Mouse (Mus musculus): Measurements from ENCODE around the gene Adam15.

The Adam15 gene

DNA sequence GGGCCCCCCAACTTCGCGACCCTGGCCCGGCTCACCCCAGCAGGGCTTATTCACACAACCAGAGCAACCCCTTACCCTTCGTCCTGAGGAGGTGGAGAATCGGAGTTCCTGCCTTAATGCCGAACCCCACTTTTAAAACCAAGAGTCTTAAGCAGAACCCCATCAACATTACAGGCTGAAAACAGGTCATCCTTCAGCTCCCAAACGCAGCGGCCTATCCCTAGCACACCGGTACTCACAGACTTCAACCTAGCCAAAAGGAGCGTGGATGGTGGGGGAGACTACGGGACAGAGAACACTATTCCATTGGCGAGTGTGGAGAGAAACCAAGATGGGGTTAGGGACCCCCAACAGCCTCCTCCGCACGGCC lies 27.7 kb downstream of the Adam15 start:
- no peak for DNase-seq (ENCODE audit: low spot score)

DNA sequence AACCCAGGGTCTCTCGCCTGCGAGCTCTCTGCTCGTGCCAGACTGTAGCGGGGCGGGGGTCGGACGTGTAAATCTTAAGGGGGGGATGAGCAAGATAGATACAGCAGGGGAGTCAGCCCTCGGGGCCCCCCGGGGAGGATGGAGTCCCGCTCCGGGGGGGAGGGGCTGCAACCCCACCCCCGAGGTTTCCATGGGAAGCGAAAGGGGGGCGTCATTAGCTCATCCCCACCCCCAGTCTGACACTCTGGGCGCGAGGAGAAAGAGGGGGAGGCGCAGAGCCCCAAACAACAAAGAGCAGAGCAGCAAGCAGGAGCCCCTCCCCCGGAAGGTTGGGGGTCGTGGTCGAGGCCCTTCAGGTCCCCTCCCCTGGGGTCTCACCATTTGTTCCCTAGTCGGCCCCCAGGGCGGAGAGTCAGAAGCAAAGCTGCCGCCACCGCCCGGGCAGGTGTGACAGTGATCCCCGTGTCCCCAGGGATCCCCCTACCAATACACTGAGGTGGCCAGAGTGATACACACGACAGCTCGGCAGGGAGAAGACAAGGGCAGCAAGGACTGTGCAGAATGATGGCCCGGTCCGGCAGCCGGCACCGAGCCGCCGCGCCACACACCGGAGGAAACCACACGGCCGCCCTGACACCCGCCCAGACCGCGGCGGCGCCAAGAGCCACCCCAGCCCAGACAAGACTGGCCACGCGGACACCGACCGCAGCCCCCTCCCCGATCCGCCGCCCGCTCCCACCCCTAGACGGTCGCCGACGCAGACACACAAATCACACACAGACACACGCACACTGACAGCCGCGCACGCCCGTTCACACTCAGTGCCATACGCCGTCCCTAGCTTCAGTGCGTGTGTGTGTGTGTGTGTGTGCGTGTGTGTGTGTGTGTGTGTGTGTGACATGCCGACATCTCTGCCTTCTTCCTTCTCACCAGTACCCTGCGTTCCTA lies 28.3 kb downstream of the Adam15 start:
- DNase-seq (ENCODE audit: low spot score): peak; percentile 52

DNA sequence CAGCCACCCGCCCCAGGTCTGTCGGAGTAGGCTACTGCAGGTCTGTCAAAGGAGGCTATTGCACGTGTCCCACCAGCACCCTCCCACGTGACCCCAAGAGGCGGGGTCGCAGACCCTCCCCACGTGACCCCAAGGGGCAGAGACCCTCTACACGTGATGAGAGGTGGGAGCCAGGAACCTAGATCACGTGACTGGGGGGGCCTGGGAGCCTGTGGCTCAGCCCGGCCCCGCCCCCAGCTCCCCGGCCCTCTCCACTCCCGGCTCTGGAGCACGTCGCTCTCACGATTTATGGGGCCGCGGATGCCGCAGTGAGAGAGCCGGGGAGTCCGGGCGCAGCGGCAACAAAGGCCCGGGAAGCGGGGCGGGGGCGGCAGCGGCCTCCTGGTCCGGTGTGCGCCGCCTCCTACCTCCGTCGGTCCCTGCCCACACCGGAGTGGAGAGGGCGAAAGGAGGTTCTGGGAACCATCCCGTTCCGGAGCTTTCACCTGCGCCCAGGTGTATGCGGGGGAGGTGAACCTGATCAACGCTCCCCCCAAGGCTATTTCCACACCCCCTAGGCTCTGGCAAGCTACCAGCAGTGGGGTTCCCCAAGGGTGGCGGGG lies 29.1 kb downstream of the Adam15 start:
- no peak for DNase-seq (ENCODE audit: low spot score)

DNA sequence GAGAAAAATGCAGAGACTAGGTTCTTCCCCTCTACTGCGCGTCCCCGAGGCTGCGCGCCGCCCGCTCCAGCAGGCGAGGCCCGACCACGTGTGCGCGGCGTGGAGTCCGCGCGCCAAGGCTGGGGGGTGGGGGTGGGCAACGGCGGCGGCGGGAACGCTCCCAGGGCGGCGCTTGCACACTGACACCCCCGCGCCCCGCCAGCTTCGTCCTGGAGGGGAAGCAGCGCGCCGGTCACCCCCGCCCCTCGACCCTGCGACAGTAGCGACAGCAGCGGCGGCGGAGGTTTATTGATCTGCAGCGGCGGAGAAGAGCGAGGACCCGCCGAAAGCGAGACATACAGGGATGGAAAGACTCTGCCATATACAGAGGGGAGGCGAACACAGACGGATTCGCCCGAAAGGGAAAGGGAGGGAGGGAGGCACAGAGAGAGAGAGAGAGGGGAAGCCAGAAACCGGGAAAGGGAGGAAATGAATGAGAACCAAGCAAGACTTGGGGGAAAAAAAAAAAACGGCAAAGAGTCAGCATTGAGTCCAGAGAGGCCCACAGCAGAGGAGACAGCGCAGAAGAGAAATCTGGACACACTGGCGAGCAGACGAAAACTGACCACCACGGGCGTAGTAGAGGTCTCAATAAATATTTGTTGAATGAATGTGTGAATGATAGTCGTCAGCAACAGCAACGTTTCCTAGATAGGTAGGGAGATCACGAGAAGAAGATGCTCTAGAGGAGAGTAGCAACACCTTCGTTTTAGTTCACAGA lies 30.0 kb downstream of the Adam15 start:
- DNase-seq (ENCODE audit: low spot score): no peak

DNA sequence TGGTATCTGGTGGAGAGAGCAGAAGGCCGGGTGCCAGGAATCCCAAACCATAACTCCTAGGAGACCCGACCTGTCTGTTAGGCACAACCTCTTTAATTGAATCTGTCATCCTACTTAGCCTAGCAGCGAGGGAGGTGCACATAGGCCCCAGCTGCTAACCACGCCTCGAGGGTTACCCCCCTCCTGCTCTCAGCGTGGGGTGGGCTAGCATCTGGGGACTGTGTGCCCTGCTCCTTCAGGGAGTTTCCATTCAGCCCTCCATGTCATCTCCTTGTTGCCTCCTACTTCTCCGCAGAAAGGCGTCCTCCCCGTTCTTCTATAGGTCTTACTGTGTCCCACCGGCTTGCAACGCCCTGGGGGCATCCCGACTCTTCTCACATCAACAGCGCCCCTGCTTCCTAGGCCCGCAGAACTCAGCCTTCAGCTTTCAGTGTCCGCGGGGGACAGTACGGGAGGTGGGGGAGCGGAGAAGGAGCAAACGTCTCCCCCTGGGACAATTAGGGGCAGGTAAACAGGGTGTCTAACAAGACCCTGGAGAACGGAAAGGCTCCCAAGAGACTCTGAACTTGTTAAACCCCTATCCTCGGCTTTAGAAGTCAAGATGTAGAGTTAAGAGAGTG lies 30.7 kb downstream of the Adam15 start:
- DNase-seq (ENCODE audit: low spot score): no peak

DNA sequence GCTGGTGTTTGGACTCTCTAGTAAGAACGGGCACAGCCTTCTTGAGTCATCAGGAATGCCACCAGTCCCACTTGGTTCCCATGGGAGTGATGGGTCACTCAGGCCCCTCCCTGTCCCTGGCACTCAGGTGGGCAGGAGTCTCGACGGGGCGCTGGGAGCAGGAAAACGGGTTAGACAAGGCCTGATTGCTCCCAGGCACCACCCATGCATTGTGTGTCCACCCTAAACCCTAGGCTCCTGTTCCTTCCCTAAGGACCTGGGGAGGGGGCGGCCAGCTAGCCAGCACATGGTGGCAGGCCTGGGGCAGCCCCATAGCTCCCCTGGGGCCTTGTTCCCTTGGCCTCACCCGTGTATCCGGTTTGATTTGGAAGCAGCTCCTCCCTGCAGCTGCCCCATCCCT lies 31.5 kb downstream of the Adam15 start:
- no peak for DNase-seq (ENCODE audit: low spot score)

DNA sequence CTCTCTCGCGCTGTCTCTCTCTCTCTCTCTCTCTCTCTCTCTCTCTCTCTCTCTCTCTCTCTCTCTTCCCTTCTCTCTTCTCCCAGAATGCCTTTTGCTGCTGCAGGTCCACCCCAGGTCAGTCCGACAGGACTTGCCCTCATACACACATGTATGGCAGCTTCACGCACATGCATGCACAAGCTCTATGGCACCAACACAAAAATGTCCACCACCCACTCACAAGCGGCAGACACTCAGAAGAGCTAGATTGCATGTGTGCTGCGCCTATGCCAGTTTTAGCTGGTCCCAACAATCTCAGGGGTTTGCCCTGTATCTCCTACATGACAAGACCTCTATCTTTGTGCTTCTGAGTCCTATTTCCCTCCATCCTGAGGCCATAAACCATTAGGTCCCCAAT lies 32.5 kb downstream of the Adam15 start:
- DNase-seq (ENCODE audit: low spot score): no peak

DNA sequence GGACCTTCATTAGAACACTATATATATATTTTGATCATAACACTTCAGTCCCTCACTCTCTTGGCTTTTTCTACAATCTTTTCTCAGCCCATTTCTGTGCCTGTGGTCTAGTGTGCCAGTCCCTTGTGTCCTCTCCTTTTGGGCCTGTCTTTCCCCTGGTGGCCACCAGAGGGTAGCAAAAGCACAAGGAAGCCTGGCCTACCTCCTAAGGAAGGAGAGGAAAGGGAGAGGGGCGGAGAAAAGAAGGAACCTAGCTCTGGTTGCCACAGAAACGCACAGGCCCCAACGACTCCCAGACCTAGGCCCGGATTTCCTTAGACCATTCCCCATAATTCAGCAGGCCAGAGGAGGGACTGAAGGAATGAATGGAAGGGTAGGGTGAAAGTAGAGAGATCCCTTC lies 33.0 kb downstream of the Adam15 start:
- peak; percentile 91 for DNase-seq (ENCODE audit: low spot score)

DNA sequence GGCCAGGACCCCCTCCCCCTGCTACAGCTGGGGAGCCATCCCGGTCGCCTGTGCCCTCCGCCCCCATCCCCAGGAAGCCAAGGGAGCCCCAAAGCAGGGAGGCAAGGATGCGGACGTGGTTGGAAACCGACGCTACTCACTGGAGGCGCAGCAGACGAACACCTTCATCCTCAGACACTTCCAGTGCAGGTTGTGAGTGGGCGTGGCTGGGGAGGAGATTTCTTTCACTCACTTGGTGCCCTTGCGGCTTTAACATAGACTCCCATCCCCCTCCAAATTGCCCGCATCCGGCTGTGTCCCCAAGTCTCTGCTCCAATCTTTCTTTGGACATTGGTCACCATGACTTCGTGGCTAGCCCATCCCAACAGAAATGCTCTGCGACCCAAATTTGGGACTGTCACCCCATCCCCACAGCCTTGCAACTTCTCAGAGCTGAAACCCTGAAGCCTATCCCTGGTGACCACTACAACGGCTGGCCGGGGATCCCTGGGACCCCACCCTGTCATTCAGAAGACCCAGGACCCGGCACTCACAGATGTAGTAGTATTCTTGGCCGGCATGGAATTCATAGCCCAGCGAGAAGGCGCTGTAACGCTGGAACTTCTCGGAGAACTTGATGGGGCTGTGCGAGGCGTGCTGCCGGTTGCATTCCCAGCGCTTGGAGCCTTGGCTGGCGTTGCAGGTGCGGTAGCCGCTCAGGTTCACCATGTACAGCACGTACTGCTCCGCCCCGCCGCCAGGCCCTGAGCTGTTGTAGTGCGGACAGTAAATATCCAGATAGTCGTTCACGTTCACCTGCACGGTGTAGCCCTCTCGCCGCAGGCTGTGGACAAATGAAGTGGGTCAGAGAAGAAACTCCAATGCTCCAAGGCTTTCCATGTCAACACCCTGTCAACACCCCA lies 33.6 kb downstream of the Adam15 start:
- DNase-seq (ENCODE audit: low spot score): no peak

DNA sequence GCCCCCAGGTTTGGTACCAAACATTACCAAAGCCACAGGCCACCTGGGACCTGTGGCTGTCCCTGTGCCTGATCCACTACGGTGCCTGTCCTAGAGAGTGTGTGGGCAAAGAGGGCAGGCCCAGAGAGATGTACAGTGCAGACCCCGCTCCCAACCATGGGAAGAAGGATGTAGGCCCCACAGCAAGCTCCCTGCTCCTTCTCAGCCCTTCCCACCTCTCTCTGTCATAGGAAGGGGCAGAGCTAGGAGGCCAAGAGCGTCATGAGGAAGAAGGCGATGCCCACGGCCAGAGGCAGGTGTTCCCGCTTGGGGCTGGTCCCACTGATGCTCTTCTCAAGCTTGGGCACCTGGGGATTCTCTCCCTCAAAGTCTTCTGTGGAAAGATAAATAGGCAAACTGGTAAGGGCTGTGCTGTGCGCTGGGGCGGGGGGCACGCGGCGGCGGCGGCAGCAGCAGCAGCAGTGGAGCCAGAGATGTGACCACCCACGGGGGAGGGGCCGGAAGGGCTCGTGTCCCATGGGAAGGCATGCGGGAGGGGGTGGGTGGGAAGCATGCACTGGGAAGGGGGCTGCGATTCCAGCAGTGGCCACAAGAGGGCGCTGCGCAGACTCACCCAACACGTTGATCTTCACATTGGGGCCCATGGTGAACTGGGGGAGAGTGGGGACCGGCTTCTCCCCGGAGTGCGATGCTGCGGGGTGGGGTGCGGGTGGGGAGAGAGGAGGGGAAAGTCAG lies 34.4 kb downstream of the Adam15 start:
- peak; percentile 86 for DNase-seq (ENCODE audit: low spot score)

DNA sequence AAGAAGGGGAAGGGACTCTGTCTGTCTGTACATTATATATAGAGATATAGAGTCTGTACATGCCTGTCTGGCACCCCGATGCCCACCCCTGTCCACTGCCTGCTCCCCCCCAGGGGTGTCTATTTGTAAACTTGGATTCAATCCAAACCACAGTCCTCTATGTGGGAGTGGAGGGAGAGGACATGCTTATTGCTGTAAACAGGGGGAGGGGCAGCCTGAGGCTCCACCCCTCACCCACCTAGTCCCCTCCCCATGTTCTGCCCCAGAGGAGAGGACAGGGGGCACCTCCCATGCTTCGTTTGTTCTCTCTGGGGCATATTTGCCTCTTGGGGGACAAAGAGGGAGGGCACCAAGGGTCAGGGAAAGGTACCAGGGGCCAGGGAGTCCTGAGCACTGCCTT lies 35.0 kb downstream of the Adam15 start:
- DNase-seq (ENCODE audit: low spot score): no peak

DNA sequence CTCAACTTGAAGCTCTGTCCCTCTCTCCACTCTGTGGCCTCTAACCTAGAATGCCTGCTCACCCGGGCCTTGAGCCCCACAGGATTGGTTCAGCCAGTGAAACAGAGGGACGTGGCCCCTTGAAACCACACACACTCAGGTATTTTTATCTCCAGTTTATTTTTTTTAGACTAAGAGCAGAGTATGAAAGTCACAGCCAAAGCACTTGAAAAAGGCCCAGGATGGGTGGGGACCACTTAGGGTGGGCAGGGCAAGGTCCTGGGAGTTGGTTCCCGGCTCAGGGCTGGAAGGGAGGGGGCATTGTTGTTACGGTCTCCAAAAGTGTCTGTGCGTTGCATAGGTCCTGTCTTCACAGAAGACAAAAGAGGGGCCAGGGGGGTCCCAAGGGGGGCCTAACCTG lies 35.5 kb downstream of the Adam15 start:
- no peak for DNase-seq (ENCODE audit: low spot score)

DNA sequence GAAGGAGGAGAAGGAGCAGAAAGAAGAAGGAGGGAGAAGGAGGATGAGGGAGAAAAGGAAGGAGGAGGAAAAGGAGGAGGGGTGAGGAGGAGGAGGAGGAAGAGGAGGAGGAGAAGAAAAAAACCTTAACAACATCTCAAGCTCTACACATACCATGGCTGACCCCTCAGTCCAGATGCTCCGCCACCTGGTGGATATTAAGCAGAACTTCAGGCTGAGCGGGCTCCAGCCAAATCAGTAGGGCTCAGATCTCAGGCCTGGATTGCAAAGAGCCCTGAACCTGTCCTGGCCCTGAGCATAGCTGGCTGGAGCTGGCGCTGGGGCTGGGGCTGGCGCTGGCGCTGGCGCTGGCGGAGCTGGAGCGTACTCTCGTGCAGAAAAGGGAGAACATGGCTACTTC lies 41.7 kb downstream of the Adam15 start:
- peak; percentile 66 for DNase-seq (ENCODE audit: low spot score)

DNA sequence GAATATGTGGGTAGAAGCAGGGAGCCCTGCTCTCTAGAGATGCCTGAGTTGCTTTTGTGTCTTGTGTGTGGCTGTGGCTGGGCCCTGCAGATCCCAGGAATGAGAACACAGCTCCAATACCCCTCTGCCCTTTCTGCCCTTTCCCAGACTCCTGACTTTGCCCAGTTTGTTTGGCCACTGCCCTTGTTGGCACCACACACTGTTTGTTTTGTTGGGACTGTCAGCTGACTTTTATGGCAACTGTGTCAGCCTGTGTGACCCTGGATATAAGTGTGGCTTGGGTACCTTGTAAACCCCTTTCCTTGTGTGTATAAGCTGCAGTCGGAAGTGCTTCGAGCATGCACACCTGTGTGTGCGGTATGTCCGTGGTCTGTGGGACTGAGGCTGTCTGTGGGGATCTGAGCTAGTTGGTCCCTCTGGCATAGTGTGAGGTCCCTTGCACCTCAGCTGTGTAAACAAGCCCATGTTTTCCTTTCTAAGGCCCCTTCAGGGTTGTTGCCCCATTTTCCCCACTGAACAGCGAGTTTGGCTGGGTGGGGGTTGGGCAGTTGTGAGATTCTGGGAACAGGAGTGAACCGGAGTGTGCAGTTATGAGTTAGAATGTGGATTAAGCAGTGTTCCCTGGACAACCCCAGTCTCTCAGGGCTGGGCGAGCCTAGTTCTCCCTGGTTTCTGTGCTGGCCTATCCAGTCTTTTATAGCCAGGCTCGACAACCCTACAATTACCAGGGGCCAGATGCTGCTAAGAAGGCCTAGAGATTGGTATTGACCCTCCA lies 44.1 kb downstream of the Adam15 start:
- DNase-seq (ENCODE audit: low spot score): no peak

DNA sequence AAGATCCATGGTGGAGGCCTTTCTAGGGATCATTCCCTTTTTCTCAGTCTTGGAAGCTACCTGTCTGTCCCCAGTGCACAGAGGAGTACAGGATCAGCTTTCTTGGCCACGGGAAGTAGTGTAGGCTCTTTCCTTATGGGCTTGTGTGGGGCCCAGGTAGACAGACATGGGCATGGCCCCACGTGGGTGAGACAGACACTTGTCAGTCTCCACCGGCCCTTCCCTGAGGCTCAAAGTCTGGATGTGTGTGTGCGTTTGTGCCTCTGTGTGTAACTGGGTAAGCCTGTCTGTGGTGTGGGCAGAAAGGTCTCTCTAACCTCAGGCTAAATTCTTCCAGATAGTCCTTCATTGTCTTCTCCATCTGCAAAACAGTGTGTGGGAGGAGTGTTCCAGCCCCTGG lies 44.7 kb downstream of the Adam15 start:
- no peak for DNase-seq (ENCODE audit: low spot score)

DNA sequence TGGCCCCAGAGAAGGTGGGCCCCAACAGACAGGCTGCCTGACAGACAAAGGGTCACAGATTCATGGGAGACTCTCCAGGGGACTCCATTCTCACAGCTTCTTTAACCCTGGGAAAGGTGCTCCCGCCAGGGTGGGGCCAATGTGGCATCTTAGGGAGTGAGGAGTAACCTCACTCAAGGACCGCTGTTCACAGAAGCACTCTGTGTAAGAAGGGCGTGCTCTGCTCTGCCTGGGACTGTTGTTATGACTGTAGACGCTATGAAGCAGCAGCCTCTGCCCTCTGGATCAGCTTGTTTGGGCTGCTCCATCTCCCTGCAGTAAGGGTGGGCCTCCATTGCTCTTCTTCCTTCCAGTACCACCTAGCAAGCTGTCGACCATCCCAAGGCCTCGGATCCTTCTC lies 45.4 kb downstream of the Adam15 start:
- DNase-seq (ENCODE audit: low spot score): no peak

DNA sequence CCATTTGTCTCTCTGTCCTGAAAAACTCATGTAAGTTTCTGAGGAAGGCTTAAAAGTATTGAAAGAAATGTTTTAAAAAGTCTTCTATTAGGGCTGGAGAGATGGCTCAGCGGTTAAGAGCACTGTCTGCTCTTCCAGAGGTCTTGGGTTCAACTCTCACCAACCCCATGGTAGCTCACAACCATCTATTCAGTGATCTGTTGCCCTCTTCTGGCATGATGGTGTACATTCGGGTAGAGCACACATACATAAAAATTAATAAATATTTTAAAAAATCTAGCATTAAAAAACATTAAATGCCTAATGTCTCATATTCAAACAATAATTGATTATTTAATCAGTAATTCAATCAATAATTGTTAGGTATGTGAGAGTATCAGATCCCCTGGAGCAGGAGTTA lies 49.3 kb downstream of the Adam15 start:
- DNase-seq (ENCODE audit: low spot score): no peak

DNA sequence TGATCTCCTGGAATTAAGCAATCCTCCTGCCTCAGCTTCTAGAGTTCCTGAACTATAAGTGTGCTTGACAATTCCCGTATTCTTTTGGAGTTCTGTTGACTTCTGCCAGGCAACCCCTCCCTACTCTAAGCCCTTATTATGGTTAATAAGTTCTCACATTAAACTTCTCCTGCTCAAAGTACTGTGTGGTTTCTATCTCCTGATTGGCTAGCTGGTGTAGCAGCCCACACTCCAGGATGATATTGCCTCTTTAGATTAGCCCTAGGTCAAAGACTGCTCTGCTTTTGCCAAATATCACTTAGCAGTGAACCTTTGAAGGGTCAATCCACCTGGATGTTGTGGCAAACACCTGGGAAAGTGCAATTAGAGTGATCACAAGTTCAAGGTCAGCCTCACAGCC lies 49.7 kb downstream of the Adam15 start:
- no peak for DNase-seq (ENCODE audit: low spot score)

DNA sequence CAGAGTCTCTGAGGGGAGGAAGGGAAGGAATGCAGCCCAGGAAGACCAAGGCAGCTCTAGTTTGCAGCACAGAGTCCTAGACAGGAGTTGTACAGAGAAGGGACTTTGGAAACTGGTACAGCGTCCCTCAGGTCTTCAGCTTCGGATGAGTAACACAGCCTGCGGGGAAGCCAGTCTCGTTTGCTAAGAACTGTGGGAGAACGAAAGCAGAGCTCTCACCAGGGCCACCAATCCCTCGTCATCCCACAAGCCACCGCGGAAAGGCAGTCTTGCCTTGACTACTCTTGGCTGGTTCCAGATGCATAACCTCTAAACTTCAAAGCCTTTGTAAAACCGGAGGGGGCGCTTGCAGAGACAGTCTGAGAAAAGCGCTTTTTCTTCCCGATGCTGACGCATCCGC lies 50.3 kb downstream of the Adam15 start:
- no peak for DNase-seq (ENCODE audit: low spot score)

DNA sequence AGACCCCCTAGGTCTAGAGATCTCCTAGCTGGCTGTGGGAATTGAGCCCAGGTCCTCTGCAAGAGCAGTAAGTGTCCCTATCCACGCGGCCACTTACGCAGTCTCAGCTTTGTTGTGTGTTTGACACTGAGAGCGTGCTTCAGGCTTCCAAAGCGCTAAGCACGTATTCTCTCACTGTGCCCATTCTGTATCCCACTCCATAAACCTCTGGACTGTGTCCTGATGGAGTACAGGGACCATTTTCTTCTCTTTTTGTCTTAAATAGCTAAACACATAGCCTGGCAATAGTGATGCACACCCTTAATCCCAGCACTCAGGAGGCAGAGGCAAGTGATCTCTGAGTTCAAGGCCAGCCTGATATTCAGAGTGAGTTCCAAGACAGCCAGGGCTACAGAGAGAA lies 50.9 kb downstream of the Adam15 start:
- no peak for DNase-seq (ENCODE audit: low spot score)

Measured in layer of hippocampus, adult 11-12 months (tissue).